In genomic region chr16:96996854-96997253, GRCm38 (mm10) we compare ENCODE assay signal across 9 mouse cellular contexts.
A peak's percentile ranks its signal among the peaks of the same experiment; 100 is the strongest.
DNase-seq lines count a peak whose midpoint lies in the region; ATAC-seq lines count a peak whose summit lies in the region.
"Had no signal": no experiment of that assay in that cellular context is flagged by ENCODE, and none has a peak within 500 bp of the region (broad histone marks: within the 10 kb centered on the region; RNA-seq: fewer than 3 reads in every experiment).

No protein-coding gene starts in this region.

- no peak overlapping the region for H3K4me2 ChIP-seq in kidney, embryonic 15.5 days
- H3K4me2 ChIP-seq: embryonic facial prominence, embryonic 12.5 days had no signal

- WGBS in kidney, embryonic 15.5 days: 75% methylated on average over 3 of the region's 3 CpGs

- ATAC-seq in kidney, embryonic 15.5 days (replicated peaks; ENCODE audit: low FRiP score): no peak
- no peak for ATAC-seq in inflammation-experienced regulatory T-cells, adult 6 months

- H3K9ac ChIP-seq in kidney, embryonic 15.5 days: no peak overlapping the region
- H3K9ac ChIP-seq: embryonic facial prominence, embryonic 12.5 days had no signal

- intact Hi-C loops in gastrocnemius, postnatal 36 days (cut with DNase I): no loop called here

- H3K27ac ChIP-seq in kidney, embryonic 15.5 days: no peak overlapping the region
- H3K27ac ChIP-seq: embryonic facial prominence, embryonic 12.5 days had no signal

- no peaks in the 10 kb centered on the region for H3K9me3 ChIP-seq in kidney, embryonic 15.5 days (replicated peaks)
- H3K9me3 ChIP-seq: embryonic facial prominence, embryonic 12.5 days had no signal

- H3K4me1 ChIP-seq in kidney, embryonic 15.5 days: no peaks in the 10 kb centered on the region
- H3K4me1 ChIP-seq: embryonic facial prominence, embryonic 12.5 days had no signal

- H3K4me3 ChIP-seq in kidney, embryonic 15.5 days (replicated peaks): no peak overlapping the region
- H3K4me3 ChIP-seq: embryonic facial prominence, embryonic 12.5 days had no signal

- peak; percentile 75 for DNase-seq in kidney, adult 18-20 months
- peak; percentile 64 for DNase-seq in cerebellum, adult 11 months
- peak; percentile 23 to 31 for DNase-seq in gastrocnemius, postnatal 36 days
- peak; percentile 72 to 90 for DNase-seq in layer of hippocampus, postnatal 14 days (ENCODE audit: low spot score in 2 of 2)
- DNase-seq in ovary, adult 18-20 months (ENCODE audit: low spot score): peak; percentile 6
- DNase-seq in thymus, postnatal 14 days: no peak

- H3K27me3 ChIP-seq in kidney, embryonic 15.5 days: no peaks in the 10 kb centered on the region
- H3K27me3 ChIP-seq: embryonic facial prominence, embryonic 12.5 days had no signal

- no peaks in the 10 kb centered on the region for H3K36me3 ChIP-seq in kidney, embryonic 15.5 days
- H3K36me3 ChIP-seq: embryonic facial prominence, embryonic 12.5 days had no signal
